Mouse (Mus musculus) neural tube, embryonic 10.5 days (tissue): Measurements from ENCODE around the gene Cwh43.
"Not testable (repeated sequence)": the region's sequence is repeated elsewhere in the genome, so short reads cannot be mapped to it uniquely, and the experiment has no call there.

Experiments
- DNase-seq: peaks from one replicate; pipeline ENCODE4 v3.0.0-alpha.2; 2017; ENCODE audit warnings: low spot score; ENCODE audit errors: extremely low spot score

Cwh43 gene

GRCm38 (mm10) chr5:73474412-73475405 lies 68.8 kb downstream of the Cwh43 start:
- DNase-seq: no peak

- DNase-seq: no peak
Measured at GRCm38 (mm10) chr5:73480700-73481099, 74.8 kb downstream of the Cwh43 start, which contains the start of gene Dcun1d4. TSS of gene Dcun1d4 (plus strand) at chr5:73481000.

GRCm38 (mm10) chr5:73481401-73481800 lies 75.5 kb downstream of the Cwh43 start:
- no peak for DNase-seq

GRCm38 (mm10) chr5:73482381-73482780 lies 76.5 kb downstream of the Cwh43 start:
- not testable (repeated sequence) for DNase-seq

- DNase-seq: no peak
Measured at GRCm38 (mm10) chr5:73484016-73484615, 78.2 kb downstream of the Cwh43 start.

- no peak for DNase-seq
Measured at GRCm38 (mm10) chr5:73486451-73486850, 80.6 kb downstream of the Cwh43 start.

GRCm38 (mm10) chr5:73489915-73490314 lies 84.0 kb downstream of the Cwh43 start:
- peak; percentile 58 for DNase-seq

GRCm38 (mm10) chr5:73490596-73491073 lies 84.8 kb downstream of the Cwh43 start:
- DNase-seq: peak; percentile 99

- DNase-seq: no peak
Measured at GRCm38 (mm10) chr5:73491074-73491836, 85.4 kb downstream of the Cwh43 start.

- peak; percentile 86 for DNase-seq
Measured at GRCm38 (mm10) chr5:73491837-73492720, 86.2 kb downstream of the Cwh43 start.

- DNase-seq: no peak
Measured at GRCm38 (mm10) chr5:73497401-73497800, 91.5 kb downstream of the Cwh43 start.

- no peak for DNase-seq
Measured at GRCm38 (mm10) chr5:73498559-73498958, 92.7 kb downstream of the Cwh43 start.

- no peak for DNase-seq
Measured at GRCm38 (mm10) chr5:73500867-73501440, 95.1 kb downstream of the Cwh43 start.

- DNase-seq: no peak
Measured at GRCm38 (mm10) chr5:73502422-73502821, 96.5 kb downstream of the Cwh43 start.
